24 mouse cellular contexts compared by ENCODE assay signal in the genomic region with DNA sequence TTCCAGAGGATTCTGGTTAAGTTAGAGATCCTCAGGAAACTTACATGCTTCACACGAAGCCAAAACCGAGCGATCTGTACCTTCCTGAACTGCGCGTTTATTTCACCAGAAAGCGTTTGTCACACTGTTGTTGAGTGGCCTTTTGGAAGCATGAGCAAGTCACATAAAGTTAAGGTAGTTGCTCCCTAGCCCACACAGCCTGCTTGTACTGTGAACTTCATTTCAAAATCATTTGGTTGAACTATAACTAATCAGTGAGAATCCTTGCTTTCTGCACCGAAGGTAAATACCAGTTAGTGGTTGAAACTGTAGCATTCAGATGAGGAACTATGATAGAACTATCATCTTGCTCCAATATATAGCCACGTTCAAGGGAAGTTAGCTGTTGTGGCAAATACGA. TPM values are rescaled to one million over a fixed set of nuclear protein-coding genes. Genes with fewer than 3 reads are reported as not detected.
DNase-seq lines count a peak whose midpoint lies in the region; ATAC-seq and TF ChIP-seq lines count a peak whose summit lies in the region.
"Had no signal": no experiment of that assay in that cellular context is flagged by ENCODE, and none has a peak within 500 bp of the region (broad histone marks: within the 10 kb centered on the region; RNA-seq: fewer than 3 reads in every experiment).

No protein-coding gene starts in this region.

- H3K27ac ChIP-seq in kidney, adult 2 months (ENCODE audit: insufficient read depth, low read depth, low read length), result peak overlapping the region; percentile 77
- peak overlapping the region; percentile 3; the same call in 1 of the 2 replicates for H3K27ac ChIP-seq in kidney, embryonic 16.5 days (ENCODE audit: low read length)
- peak overlapping the region; percentile 81 for H3K27ac ChIP-seq in liver, embryonic 13.5 days
- H3K27ac ChIP-seq in midbrain, embryonic 14.5 days (replicated peaks; ENCODE audit: low read depth, low read length), result no peak overlapping the region
- H3K27ac ChIP-seq: embryonic facial prominence, embryonic 15.5 days; forebrain, embryonic 15.5 days; hindbrain, postnatal 0 days; layer of hippocampus, adult 2 months; stomach, embryonic 15.5 days had no signal

- WGBS in kidney, adult 2 months, result 65% methylated on average over 9 of the region's 9 CpGs
- 90% methylated on average over 9 of the region's 9 CpGs for WGBS in kidney, embryonic 16.5 days
- WGBS in liver, embryonic 13.5 days (ENCODE audit: insufficient replicate concordance), result 66% methylated on average over 9 of the region's 9 CpGs
- 94% methylated on average over 9 of the region's 9 CpGs for WGBS in midbrain, embryonic 14.5 days

- H3K4me3 ChIP-seq in kidney, adult 2 months (ENCODE audit: insufficient read depth, low read depth, low read length), result no peak overlapping the region
- no peak overlapping the region for H3K4me3 ChIP-seq in kidney, embryonic 16.5 days (ENCODE audit: low read length)
- H3K4me3 ChIP-seq in liver, embryonic 13.5 days (replicated peaks), result no peak overlapping the region
- no peak overlapping the region for H3K4me3 ChIP-seq in midbrain, embryonic 14.5 days (replicated peaks; ENCODE audit: low read depth, low read length)
- H3K4me3 ChIP-seq: embryonic facial prominence, embryonic 15.5 days; forebrain, embryonic 15.5 days; heart, embryonic 12.5 days; layer of hippocampus, adult 2 months; stomach, embryonic 15.5 days had no signal

- H3K4me1 ChIP-seq in kidney, adult 2 months (ENCODE audit: control insufficient read depth, insufficient read depth, low read length), result peaks cover 3% of the 10 kb centered on the region; the same call in 1 of the 2 replicates
- no peaks in the 10 kb centered on the region for H3K4me1 ChIP-seq in kidney, embryonic 16.5 days (ENCODE audit: insufficient read depth, low read length)
- no peaks in the 10 kb centered on the region for H3K4me1 ChIP-seq in liver, embryonic 13.5 days (replicated peaks)
- H3K4me1 ChIP-seq in midbrain, embryonic 14.5 days (ENCODE audit: control insufficient read depth, insufficient read depth, low read length), result no peaks in the 10 kb centered on the region
- H3K4me1 ChIP-seq: embryonic facial prominence, embryonic 15.5 days; forebrain, embryonic 15.5 days; heart, embryonic 12.5 days; stomach, embryonic 15.5 days had no signal

- peak; percentile 60 for DNase-seq in kidney, adult 2 months
- no peak for DNase-seq in kidney, postnatal 4 days
- DNase-seq in liver, embryonic 13.5 days, result no peak
- peak; percentile 15 for DNase-seq in yolk sac, embryonic 10.5 days (ENCODE audit: low spot score)
- no peak for DNase-seq in midbrain, embryonic 14.5 days
- no peak for DNase-seq in ovary, postnatal 10 days (ENCODE audit: low spot score)
- DNase-seq: cerebellum, adult 11 months; cerebellum, adult 9-11 months; heart, adult 18-20 months; heart, postnatal 10 days; lung, embryonic 14.5 days; lung, postnatal 36 days; thymus, adult 18-20 months; thymus, postnatal 36 days had no signal

- no peaks in the 10 kb centered on the region for H3K27me3 ChIP-seq in kidney, adult 2 months (replicated peaks; ENCODE audit: control insufficient read depth, insufficient read depth, low read length)
- no peaks in the 10 kb centered on the region for H3K27me3 ChIP-seq in kidney, embryonic 16.5 days (ENCODE audit: insufficient read depth, low read length)
- no peaks in the 10 kb centered on the region for H3K27me3 ChIP-seq in liver, embryonic 13.5 days
- H3K27me3 ChIP-seq in midbrain, embryonic 14.5 days (ENCODE audit: control insufficient read depth, insufficient read depth, low read length), result no peaks in the 10 kb centered on the region
- H3K27me3 ChIP-seq: embryonic facial prominence, embryonic 15.5 days; forebrain, embryonic 15.5 days; heart, embryonic 12.5 days; stomach, embryonic 15.5 days had no signal

- TF ChIP-seq CTCF in kidney, adult 2 months (conservative IDR thresholded peaks at IDR 0.05; ENCODE audit: insufficient read depth, insufficient read length, low read depth, low read length), result no peak

- ATAC-seq in kidney, embryonic 16.5 days (ENCODE audit: low FRiP score, low TSS enrichment), result no peak
- ATAC-seq in liver, embryonic 13.5 days (ENCODE audit: low read depth), result peak; percentile 71
- no peak for ATAC-seq in midbrain, embryonic 14.5 days (ENCODE audit: low FRiP score, low TSS enrichment)
- ATAC-seq: forebrain, embryonic 15.5 days; hindbrain, postnatal 0 days; intestine, embryonic 16.5 days; midbrain, embryonic 16.5 days had no signal

- no peaks in the 10 kb centered on the region for H3K9me3 ChIP-seq in kidney, embryonic 16.5 days (ENCODE audit: low read length)
- H3K9me3 ChIP-seq in liver, embryonic 13.5 days (replicated peaks), result no peaks in the 10 kb centered on the region
- H3K9me3 ChIP-seq in midbrain, embryonic 14.5 days (ENCODE audit: control insufficient read depth, low read length), result no peaks in the 10 kb centered on the region
- H3K9me3 ChIP-seq: embryonic facial prominence, embryonic 15.5 days; forebrain, embryonic 15.5 days; heart, embryonic 12.5 days; stomach, embryonic 15.5 days had no signal

- no peak overlapping the region for H3K4me2 ChIP-seq in kidney, embryonic 16.5 days (replicated peaks; ENCODE audit: low read depth, low read length)
- H3K4me2 ChIP-seq in liver, embryonic 13.5 days, result no peak overlapping the region
- H3K4me2 ChIP-seq in midbrain, embryonic 14.5 days (ENCODE audit: low read length), result no peak overlapping the region
- H3K4me2 ChIP-seq: embryonic facial prominence, embryonic 15.5 days; forebrain, embryonic 15.5 days; heart, embryonic 12.5 days; lung, embryonic 14.5 days; stomach, embryonic 15.5 days had no signal

- H3K9ac ChIP-seq in kidney, embryonic 16.5 days (replicated peaks; ENCODE audit: low read length), result no peak overlapping the region
- H3K9ac ChIP-seq in liver, embryonic 13.5 days, result no peak overlapping the region
- no peak overlapping the region for H3K9ac ChIP-seq in midbrain, embryonic 14.5 days (replicated peaks; ENCODE audit: low read length)
- H3K9ac ChIP-seq: embryonic facial prominence, embryonic 15.5 days; forebrain, embryonic 15.5 days; heart, embryonic 12.5 days; lung, embryonic 14.5 days; stomach, embryonic 15.5 days had no signal

- no peak for TF ChIP-seq POLR2A in kidney, adult 2 months (IDR thresholded peaks at IDR 0.05; ENCODE audit: low read depth, low read length)

- H3K36me3 ChIP-seq in kidney, adult 2 months (ENCODE audit: control insufficient read depth, insufficient read depth, low read length), result no peaks in the 10 kb centered on the region
- H3K36me3 ChIP-seq in kidney, embryonic 16.5 days (ENCODE audit: insufficient read depth, low read length), result no peaks in the 10 kb centered on the region
- H3K36me3 ChIP-seq in liver, embryonic 13.5 days, result no peaks in the 10 kb centered on the region
- H3K36me3 ChIP-seq in midbrain, embryonic 14.5 days (ENCODE audit: control insufficient read depth, insufficient read depth, low read length), result no peaks in the 10 kb centered on the region
- H3K36me3 ChIP-seq: embryonic facial prominence, embryonic 15.5 days; forebrain, embryonic 15.5 days; heart, embryonic 12.5 days; stomach, embryonic 15.5 days had no signal

RNA-seq across cellular contexts. Expression of a gene that starts 4.2 kb away (rescaled TPM):
- polyA plus RNA-seq in kidney, adult 2 months (2012; rRNA removed), result not detected in 2 replicates
- not detected in 2 replicates for polyA plus RNA-seq in kidney, embryonic 16.5 days (2015; fragmentation: Nextera tagmentation; extraction: Ambion mirVana)
- not detected in 2 replicates for polyA plus RNA-seq in liver, embryonic 13.5 days (2015; fragmentation: Nextera tagmentation; extraction: Ambion mirVana)
- polyA plus RNA-seq in midbrain, embryonic 14.5 days (2014; fragmentation: Nextera tagmentation; extraction: Ambion mirVana), result 0.12 and 0.16 TPM in 2 replicates
- polyA plus RNA-seq: forebrain, embryonic 15.5 days; heart, embryonic 12.5 days; intestine, embryonic 16.5 days; lung, embryonic 14.5 days; neural tube, embryonic 14.5 days; stomach, embryonic 15.5 days had no signal

RNA-seq across cellular contexts. Expression of a gene that starts 39.1 kb away (rescaled TPM):
- polyA plus RNA-seq in kidney, adult 2 months (2012; rRNA removed), result 128 and 151 TPM in 2 replicates
- polyA plus RNA-seq in kidney, embryonic 16.5 days (2015; fragmentation: Nextera tagmentation; extraction: Ambion mirVana), result 77.3 and 83.7 TPM in 2 replicates
- 30.5 and 35.6 TPM in 2 replicates for polyA plus RNA-seq in liver, embryonic 13.5 days (2015; fragmentation: Nextera tagmentation; extraction: Ambion mirVana)
- polyA plus RNA-seq in midbrain, embryonic 14.5 days (2014; fragmentation: Nextera tagmentation; extraction: Ambion mirVana), result 73.1 and 77.4 TPM in 2 replicates

RNA-seq across cellular contexts. Expression of a gene that starts 45.3 kb away (rescaled TPM):
- polyA plus RNA-seq in kidney, adult 2 months (2012; rRNA removed), result 24.2 and 26.1 TPM in 2 replicates
- 64.9 and 65.1 TPM in 2 replicates for polyA plus RNA-seq in kidney, embryonic 16.5 days (2015; fragmentation: Nextera tagmentation; extraction: Ambion mirVana)
- 44.5 and 50.9 TPM in 2 replicates for polyA plus RNA-seq in liver, embryonic 13.5 days (2015; fragmentation: Nextera tagmentation; extraction: Ambion mirVana)
- 82.8 and 85.1 TPM in 2 replicates for polyA plus RNA-seq in midbrain, embryonic 14.5 days (2014; fragmentation: Nextera tagmentation; extraction: Ambion mirVana)

Comparison
In these comparisons a context has a peak if more than half of its experiments do, and no peak if none do; other contexts are left out.
1. DNase-seq: peak in kidney, adult 2 months (single experiment) and yolk sac, embryonic 10.5 days (single experiment); none in kidney, postnatal 4 days (0 of 2), liver, embryonic 13.5 days (single experiment), midbrain, embryonic 14.5 days (single experiment) and ovary, postnatal 10 days (single experiment).